Mouse (Mus musculus) bone marrow, adult 2 months (tissue): Measurements from ENCODE around the gene Ighmbp2.

Experiments used
- CTCF ChIP-seq: fragments of 200-500 bp; IDR thresholded peaks from 2 replicates; pipeline ENCODE4 v1.5.1; 2011; ENCODE audit warnings: low read length, control low read depth; ENCODE audit not compliant: control insufficient read depth, insufficient read depth
- POLR2A ChIP-seq: fragments of 200-500 bp; IDR thresholded peaks from 2 replicates; pipeline ENCODE4 v1.6.1; 2011; ENCODE audit warnings: low read depth, mild to moderate bottlenecking, control low read depth, low read length, borderline replicate concordance; ENCODE audit not compliant: control insufficient read depth

DNA sequence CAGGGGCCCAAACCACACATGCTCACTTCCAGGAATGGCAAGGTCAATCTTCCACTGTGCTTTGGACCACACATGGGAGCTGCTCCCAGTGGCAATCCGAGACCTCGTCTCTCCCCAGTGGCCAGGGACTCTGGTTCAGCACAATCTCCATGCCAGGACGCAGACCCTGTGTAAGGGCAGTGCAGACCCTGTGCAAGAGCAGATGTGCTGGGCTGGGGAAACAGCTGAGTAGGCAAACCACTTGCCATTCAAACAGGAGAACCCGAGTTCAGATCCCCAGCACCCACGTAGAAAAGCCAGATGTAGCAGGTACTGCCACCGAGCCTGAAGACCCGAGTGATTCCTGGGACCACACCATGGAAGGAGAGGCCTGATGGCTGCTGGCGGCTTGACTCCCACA is 22.8 kb downstream of the Ighmbp2 start:
- TF ChIP-seq POLR2A (no peak), CTCF (no peak)
